Mouse (Mus musculus) CD4-positive, CD25-positive, alpha-beta regulatory T cell, adult 4 months (primary cell): Measurements from ENCODE around the gene Olfr938. TPM values are rescaled to one million over a fixed set of nuclear protein-coding genes. Genes with fewer than 3 reads are reported as not detected.

Experiments used
- ATAC-seq: one replicate; pipeline ENCODE4 v1.8.0; 2017
- polyA plus RNA-seq, 2 experiments: library from polyadenylated mRNA; unstranded; fragments of 100-300 nt; shearing (Covaris generic); gene quantifications; one replicate each; pipeline ENCODE4 v1.2.1; 2017

The Olfr938 gene
- not detected for polyA plus RNA-seq

GRCm38 (mm10) chr9:39078787-39079186 is at the start of gene Olfr938:
Gene Olfr938 (minus strand): TSS chr9:39078887.
- no peak for ATAC-seq

DNA sequence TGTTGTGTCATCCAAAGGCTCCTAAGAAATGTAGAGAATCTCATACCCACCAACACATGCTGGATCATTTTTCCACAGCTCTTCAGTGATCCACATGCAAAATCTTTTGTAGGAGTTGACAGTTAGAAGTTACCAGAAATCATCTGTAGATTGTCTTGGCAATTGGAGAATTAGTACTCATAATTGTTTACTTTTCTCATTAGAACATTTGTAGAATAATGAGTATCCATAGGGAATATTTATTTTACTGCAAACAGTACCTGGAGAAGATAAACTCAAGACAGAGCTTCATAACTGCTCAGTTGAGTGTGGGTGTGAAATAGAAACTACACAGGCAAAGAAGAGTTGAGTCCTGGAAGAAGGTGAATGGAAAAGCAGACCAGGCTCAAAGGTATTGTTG is 49.1 kb upstream of the Olfr938 start, which contains the start of gene Olfr27:
Gene Olfr27, plus strand, starts transcription at position 301 of the 400 bp plus-strand sequence.
- no peak for ATAC-seq

DNA sequence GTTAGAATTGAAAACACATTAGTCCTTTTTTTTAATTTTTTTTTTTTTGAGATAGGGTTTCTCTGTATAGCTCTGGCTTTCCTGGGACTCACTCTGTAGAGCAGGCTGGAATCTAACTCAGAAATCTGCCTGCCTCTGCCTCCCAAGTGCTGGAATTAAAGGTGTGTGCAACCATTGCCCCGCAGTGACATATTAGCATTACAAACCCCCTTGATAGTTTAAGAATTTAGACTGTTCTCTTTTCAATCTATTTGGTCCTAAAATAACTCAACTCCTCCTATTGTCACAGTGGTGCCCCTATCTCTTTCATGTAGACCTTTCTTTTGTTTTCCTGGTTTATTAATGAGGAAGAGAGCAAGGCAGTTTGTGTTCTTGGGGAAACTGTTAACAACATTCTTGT is 48.6 kb upstream of the Olfr938 start:
- no peak for ATAC-seq

GRCm38 (mm10) chr9:39064851-39065250 is 13.8 kb downstream of the Olfr938 start, which contains the start of gene Olfr937:
Gene Olfr937 (minus strand): TSS chr9:39064951.
- no peak for ATAC-seq

Other genes with a start within 250 kb of the Olfr938 start
- gene Olfr924, start 234.4 kb downstream of the Olfr938 start, polyA plus RNA-seq, result not detected
- gene Olfr26, start 223.8 kb downstream of the Olfr938 start, polyA plus RNA-seq, result not detected
- gene Olfr926, start 201.8 kb downstream of the Olfr938 start, polyA plus RNA-seq, result not detected
- not detected for gene Olfr930, start 149.1 kb downstream of the Olfr938 start, polyA plus RNA-seq
- not detected for gene Olfr933, start 106.6 kb downstream of the Olfr938 start, polyA plus RNA-seq
- not detected for gene Olfr934, start 90.6 kb downstream of the Olfr938 start, polyA plus RNA-seq
- gene Olfr935, start 79.2 kb downstream of the Olfr938 start, polyA plus RNA-seq, result not detected
- gene Olfr146, start 55.5 kb downstream of the Olfr938 start, polyA plus RNA-seq, result not detected
- gene Olfr937, start 13.9 kb downstream of the Olfr938 start, polyA plus RNA-seq, result not detected
- not detected for gene Olfr27, start 49.2 kb upstream of the Olfr938 start, polyA plus RNA-seq
- not detected for gene Olfr943, start 87.4 kb upstream of the Olfr938 start, polyA plus RNA-seq
- not detected for gene Olfr944, start 123.0 kb upstream of the Olfr938 start, polyA plus RNA-seq
- not detected for gene Olfr1537, start 171.1 kb upstream of the Olfr938 start, polyA plus RNA-seq
- gene Olfr945, start 197.9 kb upstream of the Olfr938 start, polyA plus RNA-seq, result not detected
- not detected for gene Olfr948, start 247.2 kb upstream of the Olfr938 start, polyA plus RNA-seq